Mouse (Mus musculus) G1E (cell line): Measurements from ENCODE around the gene Esrrb.

ENCODE experiments used
- CTCF ChIP-seq: IDR thresholded peaks from 2 replicates; pipeline ENCODE4 v1.5.1; 2012; ENCODE audit warnings: low read depth, low read length, inconsistent platforms, mixed read lengths
- GATA1 ChIP-seq: IDR thresholded peaks from 2 replicates; pipeline ENCODE4 v1.6.1; 2012; ENCODE audit warnings: borderline replicate concordance, low read length, inconsistent platforms, mixed read lengths
- GATA2 ChIP-seq: IDR thresholded peaks from 2 replicates; pipeline ENCODE4 v1.6.1; 2012; ENCODE audit warnings: low read depth, low read length, inconsistent platforms, borderline replicate concordance
- POLR2AphosphoS5 ChIP-seq: IDR thresholded peaks from 2 replicates; pipeline ENCODE4 v1.6.1; 2012; ENCODE audit warnings: low read depth, low read length, inconsistent platforms; ENCODE audit not compliant: insufficient replicate concordance
- TAL1 ChIP-seq: conservative IDR thresholded peaks from 2 replicates; pipeline ENCODE4 v1.6.1; 2012; ENCODE audit warnings: low read depth, low read length, inconsistent platforms, mixed read lengths

DNA sequence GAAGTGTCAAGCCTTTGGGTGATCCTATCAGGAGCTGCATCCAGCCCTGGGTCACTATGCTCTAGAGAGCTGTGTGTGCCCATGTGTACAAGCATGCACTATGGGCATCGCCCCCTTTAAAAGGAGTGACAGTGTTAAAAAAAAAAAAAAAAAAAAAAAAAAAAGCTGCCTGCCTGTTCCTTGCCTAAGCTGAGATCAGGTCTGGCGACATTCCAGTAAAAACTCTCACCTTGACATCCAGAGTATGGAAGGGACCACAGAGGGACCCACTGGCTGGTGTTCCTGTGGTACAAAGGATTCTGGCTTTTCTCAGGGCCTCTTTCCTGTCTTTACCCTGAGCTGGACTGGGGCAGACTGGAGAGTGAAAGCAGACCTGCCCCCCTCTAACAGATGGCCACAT is 66.7 kb downstream of the Esrrb start:
- TF ChIP-seq GATA1 (no peak), TAL1 (no peak), CTCF (no peak), POLR2AphosphoS5 (no peak), GATA2 (no peak)
